Mouse (Mus musculus) liver, embryonic 16.5 days (tissue): ENCODE results near the gene Ces1d. TPM values are rescaled to one million over a fixed set of nuclear protein-coding genes. Genes with fewer than 3 reads are reported as not detected.

Experiments used
- ATAC-seq: fragments of 200-750 bp; cut with Nextera tagmentation; 2 replicates; pipeline ENCODE4 v1.8.0; 2017; ENCODE audit warnings: low read depth, mild to moderate bottlenecking, moderate number of reproducible peaks, moderate library complexity
- H3K27ac ChIP-seq: fragments of 300-500 bp; sonication (generic); 2 replicates; pipeline ENCODE4 v1.5.1; 2014; ENCODE audit warnings: mild to moderate bottlenecking, low read length
- H3K27me3 ChIP-seq: fragments of 300-500 bp; sonication (generic); 2 replicates; pipeline ENCODE4 v1.6.1; 2014; ENCODE audit warnings: low read depth, low read length, mixed read lengths; ENCODE audit not compliant: control insufficient read depth, insufficient read depth
- H3K36me3 ChIP-seq: fragments of 300-500 bp; sonication (generic); 2 replicates; pipeline ENCODE4 v1.6.1; 2014; ENCODE audit warnings: mild to moderate bottlenecking; ENCODE audit not compliant: control insufficient read depth, insufficient read depth
- H3K4me1 ChIP-seq: fragments of 300-500 bp; sonication (generic); 2 replicates; pipeline ENCODE4 v1.6.1; 2014; ENCODE audit warnings: low read depth, low read length, mixed read lengths; ENCODE audit not compliant: control insufficient read depth
- H3K4me2 ChIP-seq: fragments of 300-500 bp; sonication (generic); 2 replicates; pipeline ENCODE4 v1.6.1; 2014; ENCODE audit warnings: low read depth, low read length, mixed read lengths
- H3K4me3 ChIP-seq: fragments of 300-500 bp; sonication (generic); 2 replicates; pipeline ENCODE4 v1.5.1; 2014; ENCODE audit warnings: low read depth, mild to moderate bottlenecking, low read length
- H3K9ac ChIP-seq: fragments of 300-500 bp; sonication (generic); 2 replicates; pipeline ENCODE4 v1.6.1; 2014; ENCODE audit warnings: low read depth, low read length
- H3K9me3 ChIP-seq: fragments of 300-500 bp; sonication (generic); replicated peaks from 2 replicates; pipeline ENCODE4 v1.6.1; 2016; ENCODE audit warnings: low read length; ENCODE audit not compliant: control insufficient read depth
- WGBS: fragments of 180-500 bp; shearing (Covaris S2); extraction: QIAGEN DNeasy Blood & Tissue Kit; methylation state at CpG from one replicate; pipeline ENCODE4 v1.1.7; 2014; ENCODE audit not compliant: insufficient replicate concordance; 5-methylcytosine and 5-hydroxymethylcytosine counted together
- polyA plus RNA-seq: library from polyadenylated mRNA; unstranded; fragments of >200 nt; fragmentation: Nextera tagmentation; extraction: Ambion mirVana; gene quantifications from 2 replicates; pipeline ENCODE4 v1.2.1, GENCODE M21; 2015

Ces1d gene
- polyA plus RNA-seq, 1 experiment from 2014 or later, result 53.7 TPM

GRCm38 (mm10) chr8:93171846-93172590, 25.6 kb downstream of the Ces1d start:
- WGBS, result 43% methylated on average over 1 of the region's 1 CpGs
- H3K27me3 ChIP-seq, result no peaks in the 10 kb centered on the region
- no peak for ATAC-seq
- H3K27ac ChIP-seq, result no peak overlapping the region
- H3K9me3 ChIP-seq, result no peaks in the 10 kb centered on the region
- H3K4me2 ChIP-seq, result no peak overlapping the region
- no peaks in the 10 kb centered on the region for H3K36me3 ChIP-seq
- H3K4me1 ChIP-seq, result no peaks in the 10 kb centered on the region
- no peak overlapping the region for H3K9ac ChIP-seq
- H3K4me3 ChIP-seq, result no peak overlapping the region

- H3K9ac ChIP-seq, result no peak overlapping the region
- no peaks in the 10 kb centered on the region for H3K4me1 ChIP-seq
- H3K4me2 ChIP-seq, result no peak overlapping the region
- H3K27me3 ChIP-seq, result no peaks in the 10 kb centered on the region
- H3K36me3 ChIP-seq, result no peaks in the 10 kb centered on the region
- H3K4me3 ChIP-seq, result no peak overlapping the region
- WGBS, result 57% methylated on average over 1 of the region's 1 CpGs
- ATAC-seq, result no peak
- H3K27ac ChIP-seq, result no peak overlapping the region
- no peaks in the 10 kb centered on the region for H3K9me3 ChIP-seq
Observed at GRCm38 (mm10) chr8:93163363-93163762, 34.3 kb downstream of the Ces1d start.

GRCm38 (mm10) chr8:93151401-93151800, 46.2 kb downstream of the Ces1d start:
- 53% methylated on average over 1 of the region's 1 CpGs for WGBS
- no peak overlapping the region for H3K4me3 ChIP-seq
- H3K4me1 ChIP-seq, result no peaks in the 10 kb centered on the region
- H3K9me3 ChIP-seq, result no peaks in the 10 kb centered on the region
- no peak overlapping the region for H3K9ac ChIP-seq
- no peaks in the 10 kb centered on the region for H3K27me3 ChIP-seq
- H3K4me2 ChIP-seq, result no peak overlapping the region
- no peak for ATAC-seq
- no peak overlapping the region for H3K27ac ChIP-seq
- H3K36me3 ChIP-seq, result no peaks in the 10 kb centered on the region

- H3K4me2 ChIP-seq, result no peak overlapping the region
Observed at GRCm38 (mm10) chr8:93147331-93147730, 50.3 kb downstream of the Ces1d start.

GRCm38 (mm10) chr8:93140696-93141095, 56.9 kb downstream of the Ces1d start:
- no peak for ATAC-seq
- WGBS, result 35% methylated on average over 1 of the region's 1 CpGs
- no peaks in the 10 kb centered on the region for H3K27me3 ChIP-seq
- no peaks in the 10 kb centered on the region for H3K36me3 ChIP-seq
- no peak overlapping the region for H3K9ac ChIP-seq
- no peak overlapping the region for H3K27ac ChIP-seq
- no peaks in the 10 kb centered on the region for H3K9me3 ChIP-seq
- no peak overlapping the region for H3K4me3 ChIP-seq
- no peak overlapping the region for H3K4me2 ChIP-seq
- H3K4me1 ChIP-seq, result no peaks in the 10 kb centered on the region

More at GRCm38 (mm10) chr8:93147331-93147730, 50.3 kb downstream of the Ces1d start:
- no peak overlapping the region for H3K4me3 ChIP-seq
- no peak for ATAC-seq
- H3K36me3 ChIP-seq, result no peaks in the 10 kb centered on the region
- no peaks in the 10 kb centered on the region for H3K27me3 ChIP-seq
- H3K27ac ChIP-seq, result no peak overlapping the region
- H3K9me3 ChIP-seq, result no peaks in the 10 kb centered on the region
- no peaks in the 10 kb centered on the region for H3K4me1 ChIP-seq
- H3K9ac ChIP-seq, result no peak overlapping the region

GRCm38 (mm10) chr8:93132196-93132595, 65.4 kb downstream of the Ces1d start:
- H3K9me3 ChIP-seq, result no peaks in the 10 kb centered on the region
- ATAC-seq, result no peak
- no peaks in the 10 kb centered on the region for H3K36me3 ChIP-seq
- H3K27me3 ChIP-seq, result no peaks in the 10 kb centered on the region
- no peak overlapping the region for H3K9ac ChIP-seq
- 73% methylated on average over 2 of the region's 2 CpGs for WGBS
- H3K4me1 ChIP-seq, result no peaks in the 10 kb centered on the region
- H3K4me2 ChIP-seq, result no peak overlapping the region
- H3K4me3 ChIP-seq, result no peak overlapping the region
- no peak overlapping the region for H3K27ac ChIP-seq

- Histone ChIP-seq H3K27ac (no peak within 1 kb of the TSS), H3K4me3 (no peak within 1 kb of the TSS), H3K27me3 (no peaks in the 10 kb centered on the region), H3K4me1 (no peaks in the 10 kb centered on the region), H3K4me2 (no peak within 1 kb of the TSS), H3K9me3 (no peaks in the 10 kb centered on the region), H3K9ac (no peak within 1 kb of the TSS), H3K36me3 (no peaks in the 10 kb centered on the region)
- ATAC-seq, result peak; percentile 16; the same call in 1 of the 2 replicates
- 47% methylated on average over 3 of the region's 3 CpGs for WGBS
Observed at GRCm38 (mm10) chr8:93131233-93131980, 66.2 kb downstream of the Ces1d start, which contains the start of gene Ces1c. Ces1c (minus strand) TSS chr8:93131283.

- no peak overlapping the region for H3K9ac ChIP-seq
- no peak overlapping the region for H3K4me2 ChIP-seq
- H3K36me3 ChIP-seq, result no peaks in the 10 kb centered on the region
- no peak overlapping the region for H3K4me3 ChIP-seq
- no peak overlapping the region for H3K27ac ChIP-seq
- no peaks in the 10 kb centered on the region for H3K9me3 ChIP-seq
- no peaks in the 10 kb centered on the region for H3K4me1 ChIP-seq
- ATAC-seq, result no peak
- no peaks in the 10 kb centered on the region for H3K27me3 ChIP-seq
- WGBS, result 49% methylated on average over 2 of the region's 2 CpGs
Observed at GRCm38 (mm10) chr8:93126476-93126875, 71.2 kb downstream of the Ces1d start.

GRCm38 (mm10) chr8:93122005-93122404, 75.6 kb downstream of the Ces1d start:
- no peak overlapping the region for H3K9ac ChIP-seq
- H3K27me3 ChIP-seq, result no peaks in the 10 kb centered on the region
- H3K9me3 ChIP-seq, result no peaks in the 10 kb centered on the region
- 58% methylated on average over 1 of the region's 1 CpGs for WGBS
- H3K27ac ChIP-seq, result no peak overlapping the region
- H3K4me3 ChIP-seq, result no peak overlapping the region
- no peaks in the 10 kb centered on the region for H3K36me3 ChIP-seq
- no peaks in the 10 kb centered on the region for H3K4me1 ChIP-seq
- H3K4me2 ChIP-seq, result no peak overlapping the region
- no peak; the same call in 1 of the 2 replicates for ATAC-seq
